Mouse (Mus musculus): ENCODE measurements at regions not wholly inside any gene's neighbourhood (a gene's known extent, or its start where the extent isn't known, plus 50 kb on each side); places are given as distances from the start of the nearest gene placed in this dataset.

DNA sequence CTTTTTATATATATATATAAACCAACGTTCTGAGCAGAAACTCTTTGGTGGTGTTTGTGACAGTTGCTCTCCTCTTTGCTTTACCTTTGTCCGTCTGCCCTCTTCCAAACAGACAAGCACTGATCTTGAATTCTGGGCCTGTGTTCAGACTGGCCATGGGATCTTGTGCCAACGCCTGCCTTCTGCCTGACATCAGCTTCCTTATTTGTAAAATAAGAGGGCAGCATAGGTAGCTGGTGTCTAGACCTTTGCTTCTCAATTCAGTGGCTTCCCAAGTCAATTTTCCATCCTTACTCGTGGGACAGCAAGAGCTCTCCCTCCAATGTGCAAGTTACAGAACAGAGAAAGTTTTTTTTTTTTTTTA is 596.3 kb downstream of the Bcl11a start:
- TF ChIP-seq CTCF (IDR thresholded peaks at IDR 0.05) (no peak), EP300 (IDR thresholded peaks at IDR 0.05) (no peak)

All from lung, postnatal 0 days (tissue).